Mouse (Mus musculus) B cell, adult 2 months (primary cell): Measurements from ENCODE around the gene Nol6.
"Not testable (repeated sequence)": the region's sequence is repeated elsewhere in the genome, so short reads cannot be mapped to it uniquely, and the experiment has no call there.

ENCODE experiments used
- DNase-seq, 2 experiments: peaks; one replicate each; pipeline ENCODE4 v3.0.0; 2022

Gene Nol6

DNA sequence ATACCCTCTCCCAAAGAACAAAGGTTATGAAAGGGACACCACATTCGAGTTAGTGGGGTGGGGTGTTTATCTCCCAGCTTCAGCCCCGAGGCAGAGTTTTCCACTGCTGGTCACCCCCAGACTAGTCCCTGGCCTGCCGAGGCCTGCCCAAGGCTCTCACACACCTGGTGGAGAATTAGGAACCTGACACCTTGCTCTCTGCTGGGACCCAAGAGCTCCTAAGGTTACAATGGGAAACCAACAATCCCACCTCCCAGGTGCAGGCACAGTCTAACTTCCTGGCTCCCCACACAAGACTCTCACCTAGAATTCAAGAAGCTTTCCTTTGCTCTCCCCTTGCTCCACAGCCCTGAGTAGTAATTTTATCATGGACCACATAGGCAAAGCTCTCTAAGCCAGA is 7.4 kb downstream of the Nol6 start:
- no peak for DNase-seq

- DNase-seq, result no peak
Observed at GRCm38 (mm10) chr4:41115793-41116192, 8.5 kb downstream of the Nol6 start.

GRCm38 (mm10) chr4:41115074-41115473 is 9.2 kb downstream of the Nol6 start:
- no peak for DNase-seq

GRCm38 (mm10) chr4:41114358-41115070 is 9.7 kb downstream of the Nol6 start:
- DNase-seq, result no peak

GRCm38 (mm10) chr4:41108717-41109425 is 15.4 kb downstream of the Nol6 start:
- no peak for DNase-seq

GRCm38 (mm10) chr4:41107440-41107839 is 16.8 kb downstream of the Nol6 start:
- no peak for DNase-seq

DNA sequence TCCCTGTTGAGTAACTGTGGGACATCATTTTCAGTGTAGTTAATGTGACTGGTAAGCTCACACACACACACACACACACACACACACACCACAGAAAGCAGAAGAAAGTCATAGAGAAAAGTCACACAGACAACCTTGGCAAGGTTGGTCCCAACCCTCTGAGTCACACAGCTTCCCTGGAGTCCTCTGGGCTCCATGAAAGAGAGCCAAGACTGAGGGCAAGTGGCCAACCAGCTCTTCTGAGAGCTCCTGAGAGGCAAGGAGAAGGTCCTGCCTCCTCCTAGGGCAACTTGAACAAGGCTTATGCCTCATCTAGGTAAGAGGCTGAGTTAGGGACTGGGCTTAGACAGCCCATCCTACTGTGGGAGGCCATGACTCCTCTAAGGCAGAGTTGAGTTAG is 21.4 kb downstream of the Nol6 start:
- no peak for DNase-seq

DNA sequence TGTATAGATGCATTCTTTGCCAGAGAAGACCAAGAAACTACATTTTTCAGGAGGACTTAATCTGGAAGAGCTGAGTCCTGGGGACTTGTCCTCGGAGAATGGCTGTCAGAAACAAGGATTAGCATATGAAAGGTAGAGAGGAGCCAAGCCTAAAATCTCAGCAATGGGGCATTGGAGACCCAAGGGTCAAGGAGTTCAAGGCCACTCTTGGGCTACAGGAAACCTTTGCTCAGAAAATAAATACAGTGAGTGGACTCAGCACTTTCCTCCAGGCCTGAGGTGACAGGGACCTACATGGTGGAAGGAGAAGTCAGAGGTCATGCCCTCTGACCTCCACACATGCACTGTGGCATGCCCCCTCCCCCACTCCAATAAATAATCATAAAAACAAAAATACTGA is 23.3 kb downstream of the Nol6 start:
- DNase-seq, result no peak

GRCm38 (mm10) chr4:41098577-41098951 is 25.7 kb downstream of the Nol6 start:
- no peak for DNase-seq

- peak; percentile 64 to 65 for DNase-seq
Observed at GRCm38 (mm10) chr4:41097871-41098576, 26.2 kb downstream of the Nol6 start, which contains the start of gene Aqp3. Aqp3 (minus strand) TSS chr4:41098183.

- no peak for DNase-seq
Observed at GRCm38 (mm10) chr4:41097381-41097780, 26.9 kb downstream of the Nol6 start.

- no peak for DNase-seq
Observed at GRCm38 (mm10) chr4:41096794-41097193, 27.5 kb downstream of the Nol6 start.

DNA sequence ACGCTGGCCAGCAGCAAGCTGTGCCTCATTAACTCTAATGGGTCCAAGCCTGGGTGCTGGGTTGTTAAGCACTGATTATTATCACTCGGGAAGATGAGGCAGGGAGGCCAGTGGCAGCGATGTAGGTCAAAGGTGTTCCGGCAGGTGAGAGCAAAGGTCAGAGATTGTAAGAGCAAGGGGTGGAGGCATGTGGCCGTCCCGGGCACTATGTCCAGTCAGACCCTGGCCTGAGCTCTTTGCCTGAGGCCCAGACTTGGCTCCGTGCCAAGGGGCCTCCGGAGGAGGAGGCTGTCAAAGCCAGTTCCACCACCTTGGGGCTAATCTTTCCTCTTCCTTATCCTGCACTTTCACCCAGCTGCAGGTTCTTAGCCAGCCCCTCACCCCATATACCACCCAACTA is 28.1 kb downstream of the Nol6 start:
- no peak for DNase-seq

DNA sequence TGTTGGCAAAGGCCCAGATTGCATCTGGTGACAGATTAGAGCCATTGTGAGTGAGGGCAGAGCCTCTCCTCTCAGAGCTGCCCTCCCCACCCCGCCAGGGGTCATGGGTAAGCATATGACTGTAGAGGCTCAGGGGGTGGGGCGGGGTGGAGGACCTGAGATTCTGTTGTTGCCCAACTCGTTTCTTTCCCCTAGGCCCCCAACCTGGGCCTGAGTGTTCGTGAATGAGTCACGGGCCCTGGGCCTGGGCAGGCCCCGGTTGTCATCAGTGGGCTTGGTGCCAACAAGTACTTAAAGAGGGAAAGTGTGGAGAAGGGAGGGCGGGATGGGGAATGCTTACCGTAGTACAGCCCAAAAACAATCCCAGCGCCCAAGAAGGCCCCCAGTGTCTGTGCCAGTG is 29.9 kb downstream of the Nol6 start:
- no peak for DNase-seq

DNA sequence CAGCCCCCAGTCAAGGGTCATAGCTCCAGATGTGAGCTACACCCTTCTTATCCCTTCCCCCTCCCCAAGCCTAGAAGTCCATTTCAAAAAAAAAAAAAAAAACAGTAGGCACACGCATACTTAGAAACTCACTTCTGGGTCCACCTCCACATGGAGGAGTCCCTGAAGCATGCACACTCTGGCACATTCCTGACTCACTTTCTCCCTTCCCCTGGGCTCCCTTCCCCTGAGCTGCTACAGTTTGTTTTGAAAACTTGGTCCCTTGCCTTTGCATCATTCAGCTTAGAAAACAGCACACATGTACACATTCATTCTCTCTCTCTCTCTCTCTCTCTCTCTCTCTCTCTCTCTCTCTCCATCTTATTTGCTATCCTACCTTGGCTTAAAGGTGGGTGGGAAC is 31.3 kb downstream of the Nol6 start:
- DNase-seq, result no peak

GRCm38 (mm10) chr4:41091391-41091790 is 32.9 kb downstream of the Nol6 start:
- DNase-seq, result no peak

DNA sequence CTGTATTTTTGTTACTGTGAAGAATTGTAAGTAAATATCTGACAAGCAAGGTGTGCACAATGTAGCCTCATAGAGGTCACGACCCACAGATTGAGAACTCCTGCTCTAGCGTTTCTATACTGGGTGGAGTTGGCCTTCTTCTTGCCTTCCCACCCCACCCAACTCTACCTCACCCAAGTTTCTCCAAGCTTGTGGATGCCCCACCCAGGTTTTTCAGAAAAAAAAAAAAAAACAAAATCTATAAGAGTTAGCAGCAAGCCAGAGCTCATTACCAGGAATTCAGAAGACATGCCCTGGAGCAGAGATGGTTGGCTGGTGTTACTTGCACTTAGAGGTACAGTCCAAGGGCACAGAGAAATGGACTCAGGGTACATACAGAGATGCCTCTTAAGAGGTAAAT is 34.5 kb downstream of the Nol6 start:
- no peak for DNase-seq

DNA sequence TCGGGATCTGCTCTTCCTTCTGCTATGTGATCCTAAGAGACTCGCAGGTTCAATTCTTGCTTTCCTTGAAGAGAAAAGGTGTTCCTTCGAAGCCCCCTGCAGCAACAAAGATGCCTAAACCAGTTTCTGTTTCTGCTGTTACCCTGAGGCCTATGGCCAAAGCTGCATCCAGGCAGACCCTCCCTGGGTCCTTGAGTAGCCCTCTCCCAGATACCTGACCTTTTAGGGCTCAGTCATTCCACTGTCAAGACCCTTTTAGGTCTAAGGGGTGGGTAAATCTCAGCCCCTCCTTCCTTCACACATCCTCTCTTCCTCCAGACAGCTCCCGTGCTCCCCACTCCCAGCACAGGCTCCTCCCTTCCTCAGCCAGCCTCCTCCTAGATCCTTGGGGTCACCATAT is 35.1 kb downstream of the Nol6 start:
- DNase-seq, result no peak

DNA sequence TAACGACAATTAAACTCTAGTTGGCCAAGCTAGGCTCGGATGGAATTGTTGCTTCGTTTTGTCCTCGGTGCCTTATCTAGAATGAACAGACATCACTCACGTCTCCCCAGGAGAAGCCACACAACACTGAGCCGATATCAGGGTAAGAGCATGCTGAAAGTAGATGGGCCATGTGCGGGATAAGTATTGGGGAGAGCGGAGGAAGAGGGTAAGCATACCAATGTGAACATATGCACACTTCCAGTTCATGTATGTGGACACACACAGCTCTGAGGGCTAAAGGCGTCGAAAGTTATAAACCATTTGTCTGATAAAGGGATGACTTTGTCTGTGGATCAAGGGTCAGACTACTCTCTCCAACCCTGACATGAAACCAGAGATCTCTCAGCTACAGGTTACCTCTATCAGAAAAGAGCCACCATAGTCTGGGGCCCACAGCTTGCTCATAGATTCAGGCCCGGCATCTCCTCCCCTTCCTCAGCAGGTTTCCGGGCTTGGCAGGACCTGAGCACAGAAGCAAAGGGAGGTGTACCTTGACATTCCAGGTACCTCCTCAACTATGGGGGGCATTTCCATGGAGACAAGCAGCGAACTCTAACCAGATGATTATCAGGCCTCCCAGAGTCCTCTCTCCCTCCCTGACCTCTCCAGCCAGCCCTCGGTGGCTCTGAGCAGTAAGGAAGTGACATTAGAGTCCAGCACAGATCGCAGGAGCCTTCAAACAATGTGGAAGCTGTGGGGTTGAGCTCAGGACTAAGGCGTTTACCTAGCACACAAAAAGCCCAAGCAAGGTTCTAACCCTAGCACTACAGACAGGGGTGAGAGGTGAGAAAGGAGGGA is 36.6 kb downstream of the Nol6 start:
- no peak for DNase-seq

- DNase-seq, result no peak
Observed at GRCm38 (mm10) chr4:41086947-41087346, 37.3 kb downstream of the Nol6 start.

DNA sequence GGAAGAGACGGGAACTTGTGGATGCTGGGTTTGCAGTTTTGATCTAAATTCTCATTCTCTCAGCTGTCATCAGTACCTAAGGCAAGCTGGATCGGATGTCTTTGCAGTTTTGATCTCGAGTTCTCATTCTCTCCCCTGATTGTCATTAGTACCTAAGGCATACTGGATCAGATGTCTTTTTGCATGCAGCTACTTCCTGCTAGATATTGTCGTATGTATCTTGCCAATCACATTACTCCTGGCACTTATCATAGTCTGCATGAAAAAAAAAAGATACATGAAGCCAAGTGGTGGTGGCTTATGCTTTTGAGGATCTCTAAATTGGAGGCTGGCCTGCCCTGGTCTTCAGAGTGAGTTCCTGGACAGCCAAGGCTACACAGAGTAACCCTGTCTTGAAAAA is 39.4 kb downstream of the Nol6 start:
- no peak for DNase-seq

- not testable (repeated sequence) for DNase-seq
Observed at GRCm38 (mm10) chr4:41082803-41083202, 41.5 kb downstream of the Nol6 start.

GRCm38 (mm10) chr4:41081733-41082132 is 42.5 kb downstream of the Nol6 start:
- DNase-seq, result no peak
